8 mouse cellular contexts compared by ENCODE assay signal in genomic region chr17:43698997-43699649, GRCm38 (mm10). TPM values are rescaled to one million over a fixed set of nuclear protein-coding genes. Genes with fewer than 3 reads are reported as not detected.
DNase-seq lines count a peak whose midpoint lies in the region; ATAC-seq and TF ChIP-seq lines count a peak whose summit lies in the region.

No protein-coding gene starts in this region.

- no peak overlapping the region for H3K4me3 ChIP-seq in limb, embryonic 11.5 days (ENCODE audit: low read depth, low read length)
- H3K4me3 ChIP-seq in neural tube, embryonic 12.5 days, result no peak overlapping the region
- H3K4me3 ChIP-seq in testis, adult 2 months (ENCODE audit: control insufficient read depth, low read depth, low read length), result peak overlapping the region; percentile 19; the same call in 1 of the 2 replicates

- TF ChIP-seq CTCF in testis, adult 2 months (IDR thresholded peaks at IDR 0.05; ENCODE audit: control insufficient read depth, insufficient read depth, insufficient replicate concordance, low read depth, low read length), result peak; percentile 82

- H3K9ac ChIP-seq in limb, embryonic 11.5 days (ENCODE audit: low read length), result no peak overlapping the region
- H3K9ac ChIP-seq in neural tube, embryonic 12.5 days, result no peak overlapping the region

- 45% methylated on average over 14 of the region's 14 CpGs for WGBS in limb, embryonic 11.5 days
- WGBS in neural tube, embryonic 12.5 days, result 46% methylated on average over 14 of the region's 14 CpGs

- no peak overlapping the region for H3K27ac ChIP-seq in limb, embryonic 11.5 days (replicated peaks; ENCODE audit: low read depth, low read length)
- H3K27ac ChIP-seq in neural tube, embryonic 12.5 days, result no peak overlapping the region
- H3K27ac ChIP-seq in testis, adult 2 months (ENCODE audit: control insufficient read depth, insufficient read depth, low read depth, low read length), result no peak overlapping the region

- no peaks in the 10 kb centered on the region for H3K27me3 ChIP-seq in limb, embryonic 11.5 days (ENCODE audit: control insufficient read depth, insufficient read depth, low read length)
- H3K27me3 ChIP-seq in neural tube, embryonic 12.5 days (replicated peaks), result no peaks in the 10 kb centered on the region
- H3K27me3 ChIP-seq in testis, adult 2 months (ENCODE audit: control insufficient read depth, insufficient read depth, low read length), result no peaks in the 10 kb centered on the region

- TF ChIP-seq POLR2A in testis, adult 2 months (IDR thresholded peaks at IDR 0.05; ENCODE audit: control insufficient read depth, low read depth, low read length), result no peak

- ATAC-seq in limb, embryonic 11.5 days (ENCODE audit: insufficient number of reproducible peaks, low FRiP score, low TSS enrichment, low read depth), result no peak
- ATAC-seq in neural tube, embryonic 12.5 days (ENCODE audit: low FRiP score, low read depth), result peak; percentile 56; the same call in 1 of the 2 replicates

- no peaks in the 10 kb centered on the region for H3K9me3 ChIP-seq in limb, embryonic 11.5 days (ENCODE audit: control insufficient read depth, low read length)
- no peaks in the 10 kb centered on the region for H3K9me3 ChIP-seq in neural tube, embryonic 12.5 days

- H3K36me3 ChIP-seq in limb, embryonic 11.5 days (ENCODE audit: control insufficient read depth, insufficient read depth, low read length), result no peaks in the 10 kb centered on the region
- H3K36me3 ChIP-seq in neural tube, embryonic 12.5 days, result peaks cover 5% of the 10 kb centered on the region; the same call in 1 of the 2 replicates
- no peaks in the 10 kb centered on the region for H3K36me3 ChIP-seq in testis, adult 2 months (ENCODE audit: control insufficient read depth, insufficient read depth, low read length)

- H3K4me2 ChIP-seq in limb, embryonic 11.5 days (ENCODE audit: low read depth, severe bottlenecking), result no peak overlapping the region
- H3K4me2 ChIP-seq in neural tube, embryonic 12.5 days (replicated peaks), result 0 out of 2 replicates have a peak overlapping the region, but pooled peaks have one; percentile 20

- H3K4me1 ChIP-seq in limb, embryonic 11.5 days (ENCODE audit: control insufficient read depth, insufficient read depth, low read length), result no peaks in the 10 kb centered on the region
- no peaks in the 10 kb centered on the region for H3K4me1 ChIP-seq in neural tube, embryonic 12.5 days
- H3K4me1 ChIP-seq in testis, adult 2 months (ENCODE audit: control insufficient read depth, insufficient read depth, low read length), result peaks cover 4% of the 10 kb centered on the region; the same call in 1 of the 2 replicates

- peak; percentile 52 for DNase-seq in ovary, postnatal 10 days (ENCODE audit: low spot score)
- DNase-seq in ovary, adult 18-20 months (ENCODE audit: low spot score), result no peak
- DNase-seq in cerebellum, postnatal 14 days, result peak; percentile 89 to 91
- peak; percentile 78 to 79 for DNase-seq in frontal cortex, postnatal 25 days (ENCODE audit: low spot score in 2 of 2)
- DNase-seq in kidney, adult 18-20 months, result peak; percentile 83
- DNase-seq in limb, embryonic 11.5 days (ENCODE audit: low spot score), result peak; percentile 93

RNA-seq across cellular contexts. Expression of gene Cyp39a1, which starts 31.9 kb away (rescaled TPM):
- 25.8 and 25.9 TPM in 2 replicates for polyA plus RNA-seq in limb, embryonic 11.5 days (2014; fragmentation: Nextera tagmentation; extraction: Ambion mirVana)
- 20.6 and 23.3 TPM in 2 replicates for polyA plus RNA-seq in neural tube, embryonic 12.5 days (2016; fragmentation: Nextera tagmentation; extraction: Ambion mirVana)
- 2.7 and 2.8 TPM in 2 replicates for polyA plus RNA-seq in testis, adult 2 months (2012; rRNA removed)

RNA-seq across cellular contexts. Expression of gene Slc25a27, which starts 32.1 kb away (rescaled TPM):
- 27.2 and 28.5 TPM in 2 replicates for polyA plus RNA-seq in limb, embryonic 11.5 days (2014; fragmentation: Nextera tagmentation; extraction: Ambion mirVana)
- polyA plus RNA-seq in neural tube, embryonic 12.5 days (2016; fragmentation: Nextera tagmentation; extraction: Ambion mirVana), result 88.3 and 99.6 TPM in 2 replicates
- polyA plus RNA-seq in testis, adult 2 months (2012; rRNA removed), result 4.3 and 4.6 TPM in 2 replicates
